Mouse (Mus musculus) pancreas, adult 10 weeks (tissue): ENCODE results near the gene Speer4f2. TPM values are rescaled to one million over a fixed set of nuclear protein-coding genes. Genes with fewer than 3 reads are reported as not detected.

ENCODE experiments used
- polyA plus RNA-seq: library from polyadenylated mRNA; stranded (reverse); fragments of 350-450 nt; fragmentation: Illumina TruSeq; extraction: RNeasy Lipid Tissue Mini Kit (QIAGEN cat#74804); gene quantifications from one replicate; pipeline ENCODE4 v1.2.3, GENCODE M21; 2015; ENCODE audit warnings: low read depth, low replicate concordance; ENCODE audit not compliant: insufficient read depth

Speer4f2 gene
- polyA plus RNA-seq, result not detected

DNA sequence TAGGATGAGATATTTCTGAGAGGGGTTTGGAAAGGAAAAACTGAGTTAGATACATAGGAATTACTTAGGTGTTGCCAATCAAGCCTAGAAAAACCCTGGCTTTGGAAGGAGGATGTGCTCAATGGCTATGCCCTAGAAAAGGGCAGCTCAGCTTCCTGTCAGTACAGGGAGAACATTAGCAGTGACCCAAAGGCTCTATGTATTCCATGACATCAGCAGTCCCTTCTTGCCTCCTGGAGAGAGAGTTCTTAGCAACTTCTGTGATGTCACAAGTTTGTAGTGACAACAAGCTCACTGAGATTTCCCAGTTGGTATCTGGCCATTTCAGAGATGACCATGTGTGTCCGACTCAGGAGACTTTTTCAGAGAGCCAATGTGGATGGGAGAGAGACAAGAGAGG lies at the start of gene Speer4f2:
TSS of gene Speer4f2 (plus strand) at position 301 of the 400 bp plus-strand sequence.

Other genes with a start within 250 kb of the Speer4f2 start
- not detected for gene Speer4f1, start 102.9 kb downstream of the Speer4f2 start, polyA plus RNA-seq
- gene Sema3c, start 201.1 kb downstream of the Speer4f2 start, polyA plus RNA-seq, result 9.9 TPM